Mouse (Mus musculus) cerebellum, postnatal 36 days (tissue): ENCODE data around the gene Gm26602.

ENCODE experiments used
- DNase-seq, 2 experiments: peaks; one replicate each; pipeline ENCODE4 v3.0.0; 2021 to 2022; ENCODE audit warnings: mixed read lengths in 2 of 2

Gm26602 gene

GRCm38 (mm10) chr10:79918231-79919078 is 7.8 kb downstream of the Gm26602 start:
- DNase-seq: no peak

GRCm38 (mm10) chr10:79919251-79919849 is 8.7 kb downstream of the Gm26602 start:
- DNase-seq: no peak

GRCm38 (mm10) chr10:79920056-79920890 is 9.6 kb downstream of the Gm26602 start:
- DNase-seq: no peak

- DNase-seq: no peak
These were observed 10.4 kb downstream of the Gm26602 start, which contains the start of gene R3hdm4 for GRCm38 (mm10) chr10:79920958-79921535. R3hdm4 (minus strand) TSS chr10:79921208.

GRCm38 (mm10) chr10:79921572-79921971 is 10.9 kb downstream of the Gm26602 start:
- DNase-seq: no peak

- DNase-seq: peak; percentile 95 to 99
These were observed 14.5 kb downstream of the Gm26602 start for GRCm38 (mm10) chr10:79924998-79925784.

GRCm38 (mm10) chr10:79925785-79926490 is 15.3 kb downstream of the Gm26602 start:
- no peak for DNase-seq

GRCm38 (mm10) chr10:79926491-79927323 is 16.1 kb downstream of the Gm26602 start, which contains the start of gene Arid3a:
Arid3a (plus strand) TSS chr10:79927043.
- peak; percentile 87 to 90 for DNase-seq

- DNase-seq: peak in 1 of 2 experiments; percentile 50
These were observed 16.8 kb downstream of the Gm26602 start for GRCm38 (mm10) chr10:79927324-79928029.

- no peak for DNase-seq
These were observed 17.5 kb downstream of the Gm26602 start for GRCm38 (mm10) chr10:79928030-79928694.

- DNase-seq: no peak
These were observed 18.4 kb downstream of the Gm26602 start for GRCm38 (mm10) chr10:79928907-79929701.

GRCm38 (mm10) chr10:79929967-79930825 is 19.5 kb downstream of the Gm26602 start:
- DNase-seq: no peak

GRCm38 (mm10) chr10:79930826-79931186 is 20.1 kb downstream of the Gm26602 start:
- DNase-seq: no peak

- no peak for DNase-seq
These were observed 21.1 kb downstream of the Gm26602 start for GRCm38 (mm10) chr10:79931797-79932196.

GRCm38 (mm10) chr10:79932736-79933135 is 22.1 kb downstream of the Gm26602 start:
- DNase-seq: peak in 1 of 2 experiments; percentile 62

GRCm38 (mm10) chr10:79933145-79933679 is 22.6 kb downstream of the Gm26602 start:
- peak in 1 of 2 experiments; percentile 44 for DNase-seq

- DNase-seq: no peak
These were observed 23.2 kb downstream of the Gm26602 start for GRCm38 (mm10) chr10:79933861-79934260.
